Mouse (Mus musculus): ENCODE results near the gene Alkbh7.

DNA sequence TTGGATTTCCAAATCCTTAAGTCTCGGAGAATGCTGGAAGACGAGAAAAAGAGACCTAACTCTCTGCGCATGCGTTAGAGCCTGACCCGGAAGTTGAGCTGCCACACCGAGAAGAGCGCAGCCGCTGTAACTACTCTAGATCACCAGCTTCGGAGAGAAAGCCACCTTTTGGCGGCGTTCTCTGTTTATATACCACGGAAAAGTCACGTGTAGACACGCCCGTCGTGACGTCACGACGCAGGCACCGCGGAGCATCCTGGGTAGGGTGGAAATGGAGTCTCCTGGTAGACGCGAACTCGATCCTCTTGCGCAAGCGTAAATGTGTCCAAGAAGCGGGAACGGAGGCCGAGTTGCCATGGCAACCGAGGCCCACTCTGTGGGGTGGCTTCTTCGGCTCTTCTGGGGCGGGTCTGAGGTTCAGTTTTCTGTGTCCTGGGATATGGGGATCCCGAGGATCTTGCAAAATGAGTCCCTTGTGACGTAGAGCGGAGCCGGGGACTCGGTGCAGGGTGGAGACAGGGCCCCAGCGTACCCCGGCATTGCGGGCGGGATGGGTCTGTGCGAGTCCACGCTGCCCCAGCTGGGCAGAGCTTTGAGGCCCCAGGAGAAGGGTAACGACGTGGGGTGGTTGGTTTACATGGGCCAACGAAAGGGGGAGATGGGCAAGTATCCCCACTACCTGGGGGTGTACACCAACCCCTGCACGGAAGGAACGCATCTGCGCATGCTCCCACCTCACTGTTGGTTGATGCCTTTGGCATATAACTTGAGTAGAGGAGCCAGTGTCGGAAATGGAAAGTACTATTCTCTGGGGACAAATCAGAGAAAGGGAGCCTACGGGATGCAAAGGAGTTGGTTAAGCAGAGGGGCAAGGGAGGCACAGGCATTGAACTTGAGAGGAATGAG is 14.3 kb downstream of the Alkbh7 start, which contains the start of the genes Gtf2f1 and Gm17949:
- TF ChIP-seq GATA1 (IDR thresholded peaks at IDR 0.05; ENCODE audit: low read length): no peak
- TF ChIP-seq TAL1 (IDR thresholded peaks at IDR 0.05; ENCODE audit: low read length): no peak

Measured in erythroblast, embryonic 14.5 days (primary cell).